Mouse (Mus musculus) liver, postnatal 0 days (tissue): ENCODE data around the gene Sgpp2. TPM values are rescaled to one million over a fixed set of nuclear protein-coding genes. Genes with fewer than 3 reads are reported as not detected.
A peak's percentile ranks its signal among the peaks of the same experiment; 100 is the strongest.

Source experiments
- ATAC-seq: fragments of 200-750 bp; cut with Nextera tagmentation; 2 replicates; pipeline ENCODE4 v1.8.0; 2017; ENCODE audit warnings: mild to moderate bottlenecking, moderate library complexity
- DNase-seq: peaks from one replicate; pipeline ENCODE4 v3.0.0-alpha.2; 2016
- H3K27ac ChIP-seq: fragments of 300-500 bp; sonication (generic); 2 replicates; pipeline ENCODE4 v1.5.1; 2014; ENCODE audit warnings: antibody characterized with exemption, moderate library complexity, mild to moderate bottlenecking, low read depth
- H3K27me3 ChIP-seq: fragments of 300-500 bp; sonication (generic); 2 replicates; pipeline ENCODE4 v1.6.1; 2014; ENCODE audit warnings: low read length, control low read depth, mixed read lengths; ENCODE audit not compliant: insufficient read depth
- H3K36me3 ChIP-seq: fragments of 300-500 bp; sonication (generic); replicated peaks from 2 replicates; pipeline ENCODE4 v1.6.1; 2014; ENCODE audit warnings: mild to moderate bottlenecking, control low read depth, low read length, moderate library complexity, mixed read lengths; ENCODE audit not compliant: insufficient read depth
- H3K4me1 ChIP-seq: fragments of 300-500 bp; sonication (generic); 2 replicates; pipeline ENCODE4 v1.6.1; 2014; ENCODE audit warnings: antibody characterized with exemption, mild to moderate bottlenecking, control low read depth; ENCODE audit not compliant: insufficient read depth
- H3K4me2 ChIP-seq: fragments of 300-500 bp; sonication (generic); 2 replicates; pipeline ENCODE4 v1.6.1; 2014; ENCODE audit warnings: low read depth, mild to moderate bottlenecking, low read length, moderate library complexity, mixed read lengths
- H3K4me3 ChIP-seq: fragments of 300-500 bp; sonication (generic); 2 replicates; pipeline ENCODE4 v1.5.1; 2014; ENCODE audit warnings: low read depth, low read length
- H3K9ac ChIP-seq: fragments of 300-500 bp; sonication (generic); replicated peaks from 2 replicates; pipeline ENCODE4 v1.6.1; 2014; ENCODE audit warnings: mild to moderate bottlenecking, moderate library complexity
- H3K9me3 ChIP-seq: fragments of 300-500 bp; sonication (generic); 2 replicates; pipeline ENCODE4 v1.6.1; 2016; ENCODE audit warnings: mild to moderate bottlenecking, control low read depth, low read length, mixed read lengths
- CTCF ChIP-seq: sonication (generic); IDR thresholded peaks from 2 replicates; pipeline ENCODE4 v1.5.1; 2016; ENCODE audit warnings: antibody characterized with exemption, low read depth
- EP300 ChIP-seq: IDR thresholded peaks from 2 replicates; pipeline ENCODE4 v1.6.1; 2016; ENCODE audit warnings: antibody characterized with exemption, low read depth, mild to moderate bottlenecking
- WGBS: fragments of 180-500 bp; shearing (Covaris S2); extraction: QIAGEN DNeasy Blood & Tissue Kit; methylation state at CpG from one replicate; pipeline ENCODE4 v1.1.7; 2014; ENCODE audit not compliant: insufficient replicate concordance; 5-methylcytosine and 5-hydroxymethylcytosine counted together
- polyA plus RNA-seq: library from polyadenylated mRNA; unstranded; fragments of >200 nt; fragmentation: Nextera tagmentation; extraction: Ambion mirVana; gene quantifications from 2 replicates; pipeline ENCODE4 v1.2.1, GENCODE M21; 2015

The Sgpp2 gene
- polyA plus RNA-seq, 1 experiment from 2014 or later, result 0.14 TPM

GRCm38 (mm10) chr1:78396320-78396913 lies 86.3 kb downstream of the Sgpp2 start:
- 39% methylated on average over 8 of the region's 8 CpGs for WGBS
- ATAC-seq (no peak), DNase-seq (no peak)
- Histone ChIP-seq H3K9ac (no peak overlapping the region), H3K4me2 (no peak overlapping the region), H3K4me3 (no peak overlapping the region), H3K4me1 (no peaks in the 10 kb centered on the region), H3K27ac (no peak overlapping the region), H3K36me3 (no peaks in the 10 kb centered on the region), H3K9me3 (no peaks in the 10 kb centered on the region), H3K27me3 (no peaks in the 10 kb centered on the region)
- TF ChIP-seq CTCF (no peak), EP300 (no peak)

- H3K27ac ChIP-seq, result no peak overlapping the region
- DNase-seq, result no peak
- no peaks in the 10 kb centered on the region for H3K4me1 ChIP-seq
- H3K9me3 ChIP-seq, result no peaks in the 10 kb centered on the region
- no peak overlapping the region for H3K4me3 ChIP-seq
- H3K36me3 ChIP-seq, result no peaks in the 10 kb centered on the region
- no peak overlapping the region for H3K4me2 ChIP-seq
- H3K27me3 ChIP-seq, result no peaks in the 10 kb centered on the region
- no peak for TF ChIP-seq CTCF
- TF ChIP-seq EP300, result no peak
- ATAC-seq, result no peak
- WGBS, result 38% methylated on average over 3 of the region's 3 CpGs
- no peak overlapping the region for H3K9ac ChIP-seq
Measured at GRCm38 (mm10) chr1:78399755-78400154, 89.6 kb downstream of the Sgpp2 start.

- no peak for ATAC-seq
- 90% methylated on average over 4 of the region's 4 CpGs for WGBS
- no peak overlapping the region for H3K27ac ChIP-seq
Measured at GRCm38 (mm10) chr1:78401413-78401812, 91.3 kb downstream of the Sgpp2 start.

GRCm38 (mm10) chr1:78409396-78409795 lies 99.3 kb downstream of the Sgpp2 start:
- H3K9me3 ChIP-seq, result no peaks in the 10 kb centered on the region
- no peak for DNase-seq
- H3K27me3 ChIP-seq, result no peaks in the 10 kb centered on the region
- H3K4me2 ChIP-seq, result no peak overlapping the region
- 81% methylated on average over 2 of the region's 2 CpGs for WGBS
- no peak overlapping the region for H3K9ac ChIP-seq
- no peak overlapping the region for H3K4me3 ChIP-seq
- TF ChIP-seq EP300 (no peak), CTCF (no peak)
- H3K27ac ChIP-seq, result no peak overlapping the region
- no peaks in the 10 kb centered on the region for H3K36me3 ChIP-seq
- peaks cover 7% of the 10 kb centered on the region; the same call in 1 of the 2 replicates for H3K4me1 ChIP-seq
- ATAC-seq, result no peak

More at GRCm38 (mm10) chr1:78401413-78401812, 91.3 kb downstream of the Sgpp2 start:
- H3K4me3 ChIP-seq, result no peak overlapping the region
- no peak overlapping the region for H3K4me2 ChIP-seq
- H3K9me3 ChIP-seq, result no peaks in the 10 kb centered on the region
- TF ChIP-seq EP300 (no peak), CTCF (no peak)
- no peak for DNase-seq
- H3K9ac ChIP-seq, result no peak overlapping the region
- no peaks in the 10 kb centered on the region for H3K27me3 ChIP-seq
- no peaks in the 10 kb centered on the region for H3K36me3 ChIP-seq
- no peaks in the 10 kb centered on the region for H3K4me1 ChIP-seq

- Histone ChIP-seq H3K4me3 (no peak overlapping the region), H3K27ac (no peak overlapping the region), H3K4me1 (peaks cover 7% of the 10 kb centered on the region; the same call in 1 of the 2 replicates), H3K27me3 (no peaks in the 10 kb centered on the region), H3K36me3 (no peaks in the 10 kb centered on the region), H3K4me2 (peak overlapping the region; percentile 9; the same call in 1 of the 2 replicates), H3K9me3 (no peaks in the 10 kb centered on the region), H3K9ac (peak overlapping the region; percentile 7; the same call in 1 of the 2 replicates)
- TF ChIP-seq EP300 (no peak), CTCF (no peak)
- DNase-seq, result no peak
- ATAC-seq, result peak; percentile 61; the same call in 1 of the 2 replicates
- WGBS, result 14% methylated on average over 7 of the region's 7 CpGs
Measured at GRCm38 (mm10) chr1:78412668-78413067, 102.5 kb downstream of the Sgpp2 start.

- no peak overlapping the region for H3K9ac ChIP-seq
- H3K9me3 ChIP-seq, result no peaks in the 10 kb centered on the region
- no peak for TF ChIP-seq CTCF
- TF ChIP-seq EP300, result no peak
- H3K4me2 ChIP-seq, result no peak overlapping the region
- ATAC-seq (no peak), DNase-seq (no peak)
- no peaks in the 10 kb centered on the region for H3K27me3 ChIP-seq
- no peak overlapping the region for H3K4me3 ChIP-seq
- 0 out of 2 replicates have a peak, but pooled peaks cover 5% of the 10 kb centered on the region for H3K36me3 ChIP-seq
- peaks cover 7% of the 10 kb centered on the region; the same call in 1 of the 2 replicates for H3K4me1 ChIP-seq
- 78% methylated on average over 5 of the region's 5 CpGs for WGBS
- no peak overlapping the region for H3K27ac ChIP-seq
Measured at GRCm38 (mm10) chr1:78414421-78414820, 104.3 kb downstream of the Sgpp2 start.
